Mouse (Mus musculus): Measurements from ENCODE around the gene Itga11. TPM values are rescaled to one million over a fixed set of nuclear protein-coding genes. Genes with fewer than 3 reads are reported as not detected.
"Not testable (repeated sequence)": the region's sequence is repeated elsewhere in the genome, so short reads cannot be mapped to it uniquely, and the experiment has no call there.

Gene Itga11
- polyA plus RNA-seq, 1 experiment from 2014 or later, result 0.29 TPM

- 82% methylated on average over 3 of the region's 3 CpGs for WGBS
- no peak overlapping the region for H3K27ac ChIP-seq (replicated peaks)
- ATAC-seq (ENCODE audit: low FRiP score, low TSS enrichment), result no peak
- TF ChIP-seq CTCF (IDR thresholded peaks at IDR 0.05; ENCODE audit: low read depth) (no peak), EP300 (optimal IDR thresholded peaks at IDR 0.05) (no peak)
- H3K4me2 ChIP-seq (replicated peaks; ENCODE audit: low read depth), result no peak overlapping the region
- no peak overlapping the region for H3K4me3 ChIP-seq (ENCODE audit: low read depth, low read length)
- DNase-seq (ENCODE audit: low spot score), result no peak
- no peaks in the 10 kb centered on the region for H3K27me3 ChIP-seq (ENCODE audit: control insufficient read depth, insufficient read depth, low read length)
- H3K4me1 ChIP-seq (replicated peaks; ENCODE audit: control insufficient read depth, insufficient read depth), result no peaks in the 10 kb centered on the region
- H3K36me3 ChIP-seq (ENCODE audit: control insufficient read depth, insufficient read depth, low read length), result no peaks in the 10 kb centered on the region
- H3K9me3 ChIP-seq (ENCODE audit: control insufficient read depth, low read length), result no peaks in the 10 kb centered on the region
- H3K9ac ChIP-seq (ENCODE audit: low read length), result no peak overlapping the region
Observed at GRCm38 (mm10) chr9:62658016-62658415, 19.6 kb upstream of the Itga11 start.

DNA sequence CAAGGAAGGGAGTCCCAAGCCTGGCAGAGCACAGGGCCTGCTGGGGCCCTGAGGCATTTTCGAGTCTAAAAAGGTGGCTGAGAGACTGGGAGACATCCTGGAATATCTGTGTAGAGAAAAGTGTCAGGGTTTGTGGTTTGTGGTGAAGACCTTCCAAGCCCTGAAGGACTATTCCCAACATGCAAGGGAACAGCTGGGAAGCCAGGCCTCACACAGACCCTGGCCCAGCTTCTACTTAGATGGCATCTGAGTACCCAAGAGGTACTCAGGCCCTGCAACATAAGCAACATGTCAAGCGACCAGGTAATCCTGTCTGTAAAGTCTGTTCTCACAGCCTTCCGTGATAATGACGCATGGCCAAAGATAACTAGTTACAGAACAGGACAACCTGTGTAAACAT is 18.6 kb upstream of the Itga11 start:
- no peak for ATAC-seq (ENCODE audit: low FRiP score, low TSS enrichment)
- no peak for TF ChIP-seq CTCF (IDR thresholded peaks at IDR 0.05; ENCODE audit: low read depth)
- no peak for TF ChIP-seq EP300 (optimal IDR thresholded peaks at IDR 0.05)
- Histone ChIP-seq H3K27ac (replicated peaks) (no peak overlapping the region), H3K9me3 (ENCODE audit: control insufficient read depth, low read length) (no peaks in the 10 kb centered on the region), H3K4me2 (replicated peaks; ENCODE audit: low read depth) (no peak overlapping the region), H3K4me3 (ENCODE audit: low read depth, low read length) (no peak overlapping the region), H3K9ac (ENCODE audit: low read length) (no peak overlapping the region), H3K27me3 (ENCODE audit: control insufficient read depth, insufficient read depth, low read length) (no peaks in the 10 kb centered on the region), H3K36me3 (ENCODE audit: control insufficient read depth, insufficient read depth, low read length) (no peaks in the 10 kb centered on the region), H3K4me1 (replicated peaks; ENCODE audit: control insufficient read depth, insufficient read depth) (no peaks in the 10 kb centered on the region)
- DNase-seq (ENCODE audit: low spot score), result no peak
- 62% methylated on average over 4 of the region's 4 CpGs for WGBS

- not testable (repeated sequence) for ATAC-seq (ENCODE audit: low FRiP score, low TSS enrichment); H3K36me3 ChIP-seq (ENCODE audit: control insufficient read depth, insufficient read depth, low read length); H3K4me1 ChIP-seq (replicated peaks; ENCODE audit: control insufficient read depth, insufficient read depth); H3K4me3 ChIP-seq (ENCODE audit: low read depth, low read length); H3K27me3 ChIP-seq (ENCODE audit: control insufficient read depth, insufficient read depth, low read length); H3K9ac ChIP-seq (ENCODE audit: low read length); H3K4me2 ChIP-seq (replicated peaks; ENCODE audit: low read depth); DNase-seq (ENCODE audit: low spot score); H3K27ac ChIP-seq (replicated peaks); H3K9me3 ChIP-seq (ENCODE audit: control insufficient read depth, low read length)
- WGBS, result 90% methylated on average over 8 of the region's 9 CpGs
Observed at GRCm38 (mm10) chr9:62660971-62661370, 16.7 kb upstream of the Itga11 start.

DNA sequence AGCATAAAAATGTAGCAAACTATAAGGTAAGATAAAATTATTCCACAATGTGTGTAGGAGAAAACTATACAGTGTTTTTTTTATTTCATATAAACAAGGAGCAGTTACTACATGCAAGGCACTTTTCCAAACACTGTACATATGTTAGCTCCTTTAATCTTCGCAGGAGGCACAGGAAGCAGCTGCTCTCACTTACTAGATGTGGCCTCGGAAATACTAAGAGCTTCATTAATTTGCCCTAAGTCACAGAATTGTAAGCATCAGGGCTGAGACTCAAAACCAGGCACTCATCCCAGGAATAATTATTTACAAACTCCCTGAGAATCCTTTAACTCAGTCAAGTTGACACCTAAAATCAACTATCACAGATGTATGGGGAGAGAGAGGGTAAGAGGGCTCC is 14.2 kb upstream of the Itga11 start:
- H3K4me1 ChIP-seq (replicated peaks; ENCODE audit: control insufficient read depth, insufficient read depth), result no peaks in the 10 kb centered on the region
- WGBS, result 45% methylated on average over 2 of the region's 2 CpGs
- no peak overlapping the region for H3K4me2 ChIP-seq (replicated peaks; ENCODE audit: low read depth)
- H3K9ac ChIP-seq (ENCODE audit: low read length), result no peak overlapping the region
- DNase-seq (ENCODE audit: low spot score), result no peak
- no peaks in the 10 kb centered on the region for H3K9me3 ChIP-seq (ENCODE audit: control insufficient read depth, low read length)
- TF ChIP-seq CTCF (IDR thresholded peaks at IDR 0.05; ENCODE audit: low read depth) (no peak), EP300 (optimal IDR thresholded peaks at IDR 0.05) (no peak)
- no peaks in the 10 kb centered on the region for H3K27me3 ChIP-seq (ENCODE audit: control insufficient read depth, insufficient read depth, low read length)
- no peak for ATAC-seq (ENCODE audit: low FRiP score, low TSS enrichment)
- no peaks in the 10 kb centered on the region for H3K36me3 ChIP-seq (ENCODE audit: control insufficient read depth, insufficient read depth, low read length)
- no peak overlapping the region for H3K27ac ChIP-seq (replicated peaks)
- no peak overlapping the region for H3K4me3 ChIP-seq (ENCODE audit: low read depth, low read length)

DNA sequence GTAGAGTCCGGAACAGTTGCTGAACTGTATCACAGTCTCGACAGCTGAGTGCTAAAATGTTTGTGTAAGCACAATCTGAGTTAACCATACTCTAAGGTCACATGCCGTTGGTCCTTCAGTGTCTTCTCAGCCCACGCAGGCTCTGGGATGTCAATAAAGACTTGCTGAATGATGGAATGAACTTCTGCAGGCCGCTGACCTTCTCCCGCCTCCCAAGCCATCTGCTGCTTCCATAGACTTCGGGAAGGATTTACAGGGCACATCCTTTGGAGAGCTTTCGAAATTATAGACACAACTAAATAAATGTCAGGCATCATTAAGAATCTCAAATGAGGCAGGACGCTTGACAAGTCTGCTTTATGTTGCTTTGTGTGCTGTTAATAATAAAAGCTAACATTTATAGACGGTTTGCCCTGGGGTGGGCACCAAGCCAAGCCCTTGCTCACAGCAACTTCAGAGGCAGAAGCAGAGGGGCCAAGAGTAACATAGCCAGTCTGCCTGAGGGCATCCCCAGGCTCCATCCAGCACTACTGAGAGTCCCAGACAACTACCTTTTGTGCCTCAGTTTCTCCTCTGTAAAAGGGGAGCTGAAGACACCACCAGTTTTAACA is 13.4 kb upstream of the Itga11 start:
- 26% methylated on average over 10 of the region's 10 CpGs for WGBS
- ATAC-seq (ENCODE audit: low FRiP score, low TSS enrichment), result no peak
- Histone ChIP-seq H3K36me3 (ENCODE audit: control insufficient read depth, insufficient read depth, low read length) (no peaks in the 10 kb centered on the region), H3K27ac (replicated peaks) (no peak overlapping the region), H3K9ac (ENCODE audit: low read length) (no peak overlapping the region), H3K9me3 (ENCODE audit: control insufficient read depth, low read length) (no peaks in the 10 kb centered on the region), H3K4me3 (ENCODE audit: low read depth, low read length) (no peak overlapping the region), H3K4me2 (replicated peaks; ENCODE audit: low read depth) (no peak overlapping the region), H3K27me3 (ENCODE audit: control insufficient read depth, insufficient read depth, low read length) (no peaks in the 10 kb centered on the region), H3K4me1 (replicated peaks; ENCODE audit: control insufficient read depth, insufficient read depth) (no peaks in the 10 kb centered on the region)
- DNase-seq (ENCODE audit: low spot score), result no peak
- TF ChIP-seq CTCF (IDR thresholded peaks at IDR 0.05; ENCODE audit: low read depth), result no peak
- no peak for TF ChIP-seq EP300 (optimal IDR thresholded peaks at IDR 0.05)

- H3K4me1 ChIP-seq (replicated peaks; ENCODE audit: control insufficient read depth, insufficient read depth), result no peaks in the 10 kb centered on the region
- no peak overlapping the region for H3K9ac ChIP-seq (ENCODE audit: low read length)
- H3K9me3 ChIP-seq (ENCODE audit: control insufficient read depth, low read length), result no peaks in the 10 kb centered on the region
- no peaks in the 10 kb centered on the region for H3K36me3 ChIP-seq (ENCODE audit: control insufficient read depth, insufficient read depth, low read length)
- H3K27me3 ChIP-seq (ENCODE audit: control insufficient read depth, insufficient read depth, low read length), result no peaks in the 10 kb centered on the region
- no peak overlapping the region for H3K27ac ChIP-seq (replicated peaks)
- H3K4me2 ChIP-seq (replicated peaks; ENCODE audit: low read depth), result no peak overlapping the region
- 51% methylated on average over 4 of the region's 4 CpGs for WGBS
- TF ChIP-seq EP300 (optimal IDR thresholded peaks at IDR 0.05) (no peak), CTCF (IDR thresholded peaks at IDR 0.05; ENCODE audit: low read depth) (no peak)
- no peak overlapping the region for H3K4me3 ChIP-seq (ENCODE audit: low read depth, low read length)
- DNase-seq (ENCODE audit: low spot score), result no peak
- no peak for ATAC-seq (ENCODE audit: low FRiP score, low TSS enrichment)
Observed at GRCm38 (mm10) chr9:62665892-62666291, 11.7 kb upstream of the Itga11 start.
